Mouse (Mus musculus): ENCODE data around the gene Man1b1. TPM values are rescaled to one million over a fixed set of nuclear protein-coding genes. Genes with fewer than 3 reads are reported as not detected.
A peak's percentile ranks its signal among the peaks of the same experiment; 100 is the strongest.

The Man1b1 gene
- polyA plus RNA-seq, 1 experiment: 37.0 TPM

- DNase-seq (ENCODE audit: low read depth): no peak
- TF ChIP-seq CTCF (IDR thresholded peaks at IDR 0.05; ENCODE audit: borderline replicate concordance, extremely low read depth, insufficient read depth, insufficient read length) (no peak), POLR2A (IDR thresholded peaks at IDR 0.05; ENCODE audit: borderline replicate concordance, extremely low read depth, insufficient read depth, insufficient read length, poor library complexity, severe bottlenecking) (no peak)
Measured at GRCm38 (mm10) chr2:25369996-25370395, 37.9 kb downstream of the Man1b1 start.

GRCm38 (mm10) chr2:25371764-25372643 is 39.9 kb downstream of the Man1b1 start, which contains the start of gene Sapcd2:
Gene Sapcd2, plus strand, starts transcription at chr2:25372321.
- DNase-seq (ENCODE audit: low read depth): peak; percentile 97

GRCm38 (mm10) chr2:25372644-25373391 is 40.7 kb downstream of the Man1b1 start:
- TF ChIP-seq POLR2A (IDR thresholded peaks at IDR 0.05; ENCODE audit: borderline replicate concordance, extremely low read depth, insufficient read depth, insufficient read length, poor library complexity, severe bottlenecking) (no peak), CTCF (IDR thresholded peaks at IDR 0.05; ENCODE audit: borderline replicate concordance, extremely low read depth, insufficient read depth, insufficient read length) (no peak)
- no peak for DNase-seq (ENCODE audit: low read depth)

More at GRCm38 (mm10) chr2:25371764-25372643, 39.9 kb downstream of the Man1b1 start, which contains the start of gene Sapcd2:
- TF ChIP-seq CTCF (IDR thresholded peaks at IDR 0.05; ENCODE audit: borderline replicate concordance, extremely low read depth, insufficient read depth, insufficient read length): no peak
- TF ChIP-seq POLR2A (IDR thresholded peaks at IDR 0.05; ENCODE audit: borderline replicate concordance, extremely low read depth, insufficient read depth, insufficient read length, poor library complexity, severe bottlenecking): 0 out of 2 replicates have a peak, but pooled peaks have one; percentile 11

- DNase-seq (ENCODE audit: low read depth): peak; percentile 43
- TF ChIP-seq POLR2A (IDR thresholded peaks at IDR 0.05; ENCODE audit: borderline replicate concordance, extremely low read depth, insufficient read depth, insufficient read length, poor library complexity, severe bottlenecking): no peak
- TF ChIP-seq CTCF (IDR thresholded peaks at IDR 0.05; ENCODE audit: borderline replicate concordance, extremely low read depth, insufficient read depth, insufficient read length): no peak
Measured at GRCm38 (mm10) chr2:25373431-25373830, 41.3 kb downstream of the Man1b1 start.

- TF ChIP-seq POLR2A (IDR thresholded peaks at IDR 0.05; ENCODE audit: borderline replicate concordance, extremely low read depth, insufficient read depth, insufficient read length, poor library complexity, severe bottlenecking): no peak
- TF ChIP-seq CTCF (IDR thresholded peaks at IDR 0.05; ENCODE audit: borderline replicate concordance, extremely low read depth, insufficient read depth, insufficient read length): peak; percentile 69; the same call in 1 of the 2 replicates
- peak; percentile 57 for DNase-seq (ENCODE audit: low read depth)
Measured at GRCm38 (mm10) chr2:25376589-25376988, 44.5 kb downstream of the Man1b1 start.

GRCm38 (mm10) chr2:25384492-25384891 is 52.4 kb downstream of the Man1b1 start:
- TF ChIP-seq CTCF (IDR thresholded peaks at IDR 0.05; ENCODE audit: borderline replicate concordance, extremely low read depth, insufficient read depth, insufficient read length): no peak
- no peak for TF ChIP-seq POLR2A (IDR thresholded peaks at IDR 0.05; ENCODE audit: borderline replicate concordance, extremely low read depth, insufficient read depth, insufficient read length, poor library complexity, severe bottlenecking)
- no peak for DNase-seq (ENCODE audit: low read depth)

- no peak for DNase-seq (ENCODE audit: low read depth)
- TF ChIP-seq CTCF (IDR thresholded peaks at IDR 0.05; ENCODE audit: borderline replicate concordance, extremely low read depth, insufficient read depth, insufficient read length) (no peak), POLR2A (IDR thresholded peaks at IDR 0.05; ENCODE audit: borderline replicate concordance, extremely low read depth, insufficient read depth, insufficient read length, poor library complexity, severe bottlenecking) (no peak)
Measured at GRCm38 (mm10) chr2:25391266-25391665, 59.1 kb downstream of the Man1b1 start.

- peak; percentile 83 for DNase-seq (ENCODE audit: low read depth)
- no peak for TF ChIP-seq CTCF (IDR thresholded peaks at IDR 0.05; ENCODE audit: borderline replicate concordance, extremely low read depth, insufficient read depth, insufficient read length)
- TF ChIP-seq POLR2A (IDR thresholded peaks at IDR 0.05; ENCODE audit: borderline replicate concordance, extremely low read depth, insufficient read depth, insufficient read length, poor library complexity, severe bottlenecking): no peak
Measured at GRCm38 (mm10) chr2:25394281-25395221, 62.4 kb downstream of the Man1b1 start.

GRCm38 (mm10) chr2:25395721-25396596 is 63.8 kb downstream of the Man1b1 start, which contains the start of gene Entpd2:
Gene Entpd2, plus strand, starts transcription at chr2:25395874.
- TF ChIP-seq POLR2A (IDR thresholded peaks at IDR 0.05; ENCODE audit: borderline replicate concordance, extremely low read depth, insufficient read depth, insufficient read length, poor library complexity, severe bottlenecking) (no peak), CTCF (IDR thresholded peaks at IDR 0.05; ENCODE audit: borderline replicate concordance, extremely low read depth, insufficient read depth, insufficient read length) (peak; percentile 32; the same call in 1 of the 2 replicates)
- DNase-seq (ENCODE audit: low read depth): peak; percentile 40

Measured in brain, embryonic 14.5 days (tissue).